Mouse (Mus musculus) CH12.LX (cell line): Measurements from ENCODE around the gene Mprip. TPM values are rescaled to one million over a fixed set of nuclear protein-coding genes. Genes with fewer than 3 reads are reported as not detected.

Experiments
- DNase-seq: peaks from one replicate; pipeline ENCODE4 v3.0.0-alpha.2; 2013; ENCODE audit errors: extremely low read depth
- H3K27ac ChIP-seq: 2 replicates; pipeline ENCODE4 v1.5.1; 2012; ENCODE audit warnings: low read depth, mild to moderate bottlenecking, control low read depth, moderate library complexity; ENCODE audit not compliant: insufficient read depth
- H3K27me3 ChIP-seq: replicated peaks from 2 replicates; pipeline ENCODE3; 2012; ENCODE audit warnings: inconsistent platforms
- H3K36me3 ChIP-seq, 2 experiments: replicated peaks in 1 of 2; 2 replicates each; pipeline versions ENCODE3 to v1.6.1; 2012; ENCODE audit warnings: inconsistent platforms in 1 of 2, low read length in 1 of 2, mild to moderate bottlenecking in 1 of 2, mixed read lengths in 1 of 2, moderate library complexity in 1 of 2; ENCODE audit not compliant: control insufficient read depth in 1 of 2, insufficient read depth in 1 of 2
- H3K4me1 ChIP-seq, 2 experiments: 2 replicates each; pipeline ENCODE4 v1.6.1; 2012; ENCODE audit warnings: inconsistent platforms in 1 of 2, moderate library complexity in 1 of 2; ENCODE audit not compliant: insufficient read depth in 2 of 2, control insufficient read depth in 1 of 2
- H3K4me2 ChIP-seq: 2 replicates; pipeline ENCODE4 v1.6.1; 2012; ENCODE audit warnings: low read depth, mild to moderate bottlenecking, control low read depth; ENCODE audit not compliant: poor library complexity, insufficient read depth, severe bottlenecking
- H3K4me3 ChIP-seq, 3 experiments: fragments of 150-350 bp in 1 of 3; sonication (generic) in 1 of 3; replicated peaks in 1 of 3; 2 replicates each; pipeline versions ENCODE3 to v1.5.1; 2011 to 2012; ENCODE audit warnings: low read depth in 2 of 3, low read length in 2 of 3, mild to moderate bottlenecking in 2 of 3, moderate library complexity in 2 of 3, control low read depth in 1 of 3, improper control_type of control experiment in 1 of 3, inconsistent platforms in 1 of 3, mixed read lengths in 1 of 3; ENCODE audit not compliant: poor library complexity in 1 of 3
- H3K79me2 ChIP-seq: replicated peaks from 2 replicates; pipeline ENCODE4 v1.6.1; 2012; ENCODE audit warnings: mild to moderate bottlenecking, moderate library complexity; ENCODE audit not compliant: control insufficient read depth, poor library complexity, insufficient read depth, severe bottlenecking; ENCODE audit errors: extremely low read depth
- H3K9ac ChIP-seq: 2 replicates; pipeline ENCODE4 v1.6.1; 2012; ENCODE audit warnings: low read depth, mild to moderate bottlenecking, control low read depth, moderate library complexity; ENCODE audit not compliant: insufficient read depth
- H3K9me3 ChIP-seq: replicated peaks from 2 replicates; pipeline ENCODE3; 2012; ENCODE audit warnings: low read length, inconsistent platforms, mixed read lengths
- E2F4 ChIP-seq: IDR thresholded peaks from 2 replicates; pipeline ENCODE4 v1.6.1; 2011; ENCODE audit warnings: low read depth, low read length, improper control_type of control experiment; ENCODE audit not compliant: insufficient replicate concordance
- ELF1 ChIP-seq: IDR thresholded peaks from 2 replicates; pipeline ENCODE4 v1.6.1; 2014; ENCODE audit warnings: low read depth, mild to moderate bottlenecking, inconsistent platforms, low read length, improper control_type of control experiment
- ETS1 ChIP-seq: conservative IDR thresholded peaks from 2 replicates; pipeline ENCODE4 v1.6.1; 2012; ENCODE audit warnings: low read depth, mild to moderate bottlenecking, inconsistent platforms, low read length, improper control_type of control experiment, moderate library complexity
- GABPA ChIP-seq: IDR thresholded peaks from 2 replicates; pipeline ENCODE4 v1.6.1; 2012; ENCODE audit warnings: low read depth, low read length, improper control_type of control experiment, inconsistent platforms; ENCODE audit not compliant: insufficient replicate concordance
- HCFC1 ChIP-seq: IDR thresholded peaks from 2 replicates; pipeline ENCODE4 v1.6.1; 2012; ENCODE audit warnings: low read depth, mild to moderate bottlenecking, inconsistent platforms, low read length, improper control_type of control experiment
- IRF4 ChIP-seq: IDR thresholded peaks from 2 replicates; pipeline ENCODE4 v1.6.1; 2014; ENCODE audit warnings: low read depth, mild to moderate bottlenecking, inconsistent platforms, low read length, improper control_type of control experiment
- KAT2A ChIP-seq: IDR thresholded peaks from 2 replicates; pipeline ENCODE4 v1.6.1; 2012; ENCODE audit warnings: low read length, improper control_type of control experiment, inconsistent platforms; ENCODE audit not compliant: insufficient replicate concordance
- MEF2A ChIP-seq: IDR thresholded peaks from 2 replicates; pipeline ENCODE4 v1.6.1; 2014; ENCODE audit warnings: low read depth, mild to moderate bottlenecking, inconsistent platforms, low read length, improper control_type of control experiment, borderline replicate concordance
- MXI1 ChIP-seq: IDR thresholded peaks from 2 replicates; pipeline ENCODE4 v1.6.1; 2011; ENCODE audit warnings: mild to moderate bottlenecking, low read depth, low read length, improper control_type of control experiment
- MYC ChIP-seq: IDR thresholded peaks from 2 replicates; pipeline ENCODE4 v1.6.1; 2011; ENCODE audit warnings: low read depth, mild to moderate bottlenecking, improper control_type of control experiment, low read length
- POLR2AphosphoS2 ChIP-seq: IDR thresholded peaks from 2 replicates; pipeline ENCODE4 v1.6.1; 2011; ENCODE audit warnings: low read depth, low read length, improper control_type of control experiment
- RAD21 ChIP-seq: IDR thresholded peaks from 2 replicates; pipeline ENCODE4 v1.6.1; 2011; ENCODE audit warnings: low read depth, mild to moderate bottlenecking, low read length, improper control_type of control experiment, moderate library complexity
- TBP ChIP-seq: conservative IDR thresholded peaks from 2 replicates; pipeline ENCODE4 v1.6.1; 2011; ENCODE audit warnings: low read depth, low read length, improper control_type of control experiment
- UBTF ChIP-seq: IDR thresholded peaks from 2 replicates; pipeline ENCODE4 v1.6.1; 2012; ENCODE audit warnings: low read depth, mild to moderate bottlenecking, inconsistent platforms, low read length, improper control_type of control experiment, moderate library complexity
- ZMIZ1 ChIP-seq: IDR thresholded peaks from 2 replicates; pipeline ENCODE4 v1.6.1; 2012; ENCODE audit warnings: low read depth, mild to moderate bottlenecking, inconsistent platforms, low read length, improper control_type of control experiment
- dilution Hi-C: fragments of 300-500 bp; cut with MboI; formaldehyde crosslinking; loops from 2 replicates; pipeline ENCODE4 v1.14.3; 2020; ENCODE audit warnings: low sequenced_read_pairs; ENCODE audit not compliant: extremely low pct_unique_long_range_greater_than_20kb, extremely low pct_ligation_motif_present
- in situ Hi-C: fragments of 300-500 bp; cut with MboI; formaldehyde crosslinking; loops from 3 replicates; pipeline ENCODE4 v1.14.3; 2019; ENCODE audit warnings: low sequenced_read_pairs, low pct_ligation_motif_present, low pct_unique_long_range_greater_than_20kb, mixed read lengths
- polyA plus RNA-seq: library from polyadenylated mRNA; unstranded; fragments of >175 nt; gene quantifications from 2 replicates; pipeline ENCODE4 v1.2.1, GENCODE M21; 2012; ENCODE audit warnings: low read depth; ENCODE audit not compliant: insufficient read length
- total RNA-seq, 2 experiments: library from RNA; depleted of rRNA; stranded (reverse); fragments of 300-350 nt in 1 of 2; fragments of >200 nt in 1 of 2; gene quantifications; 2 replicates each; pipeline ENCODE4 v1.2.3; 2012 to 2014

Mprip gene
- total and polyA plus RNA-seq, 3 experiments = 50.6 to 59.5 (median 56.4) TPM

DNA sequence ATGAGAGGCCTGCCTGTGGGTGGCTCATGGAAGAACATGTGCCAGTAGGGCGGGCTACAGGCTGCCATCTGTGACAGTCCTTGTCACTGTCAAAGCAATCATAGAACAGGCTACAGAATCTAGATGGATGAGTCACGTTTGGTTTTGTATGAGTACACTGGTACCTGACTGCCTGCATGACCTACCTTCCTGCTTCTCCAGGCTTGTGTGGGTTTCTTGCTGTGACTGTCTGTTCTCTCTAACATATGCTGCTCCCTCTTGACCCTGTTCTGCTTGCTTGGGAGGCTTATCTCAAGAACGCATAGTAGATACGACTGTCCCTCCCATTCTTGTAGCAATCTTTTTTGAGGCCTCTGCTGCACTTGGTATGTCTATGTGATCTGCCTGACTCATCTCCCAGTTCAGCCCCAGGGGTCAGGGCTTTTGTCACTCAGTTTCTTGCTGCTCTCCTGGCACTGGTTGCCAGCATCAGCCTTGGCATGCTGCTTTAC, 56.7 kb downstream of the Mprip start:
- Histone ChIP-seq H3K36me3 (peaks cover 0 to 7% of the 10 kb centered on the region in 2 experiments), H3K27me3 (no peaks in the 10 kb centered on the region), H3K79me2 (no peaks in the 10 kb centered on the region), H3K4me1 (no peaks in the 10 kb centered on the region), H3K4me3 (no peak overlapping the region), H3K9me3 (no peaks in the 10 kb centered on the region), H3K9ac (no peak overlapping the region), H3K27ac (no peak overlapping the region), H3K4me2 (no peak overlapping the region)
- dilution Hi-C loops = no loop called here
- TF ChIP-seq IRF4 = no peak
- no peak for DNase-seq
- in situ Hi-C loops = no loop called here

DNA sequence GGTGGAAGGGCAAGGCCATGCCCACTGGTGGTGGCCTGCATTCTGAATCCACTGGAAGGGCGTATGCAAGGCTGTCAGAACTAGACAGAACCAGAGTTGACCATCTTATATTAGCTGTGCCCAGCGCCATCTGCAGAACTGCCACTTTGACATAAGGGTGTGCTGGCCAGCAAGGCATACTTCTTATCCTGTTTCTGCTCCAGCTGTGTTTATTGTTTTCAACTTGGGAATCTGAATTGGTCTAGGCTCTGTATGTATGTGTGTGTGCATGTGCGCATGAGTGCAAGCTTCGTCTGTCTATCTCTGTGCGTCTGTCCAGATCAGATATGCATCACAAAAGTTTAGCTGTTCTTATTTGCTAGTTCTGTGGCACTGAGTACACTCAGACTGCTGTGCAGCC, 58.1 kb downstream of the Mprip start:
- in situ Hi-C loops = no loop called here
- H3K4me2 ChIP-seq = no peak overlapping the region
- no peak for DNase-seq
- H3K36me3 ChIP-seq = peaks cover 0 to 7% of the 10 kb centered on the region in 2 experiments
- no peak for TF ChIP-seq KAT2A
- TF ChIP-seq RAD21 = no peak
- no peak for TF ChIP-seq ETS1
- TF ChIP-seq IRF4 = no peak
- TF ChIP-seq HCFC1 = no peak
- no peak for TF ChIP-seq MEF2A
- no peak for TF ChIP-seq MXI1
- TF ChIP-seq POLR2AphosphoS2 = no peak
- TF ChIP-seq TBP = no peak
- no peak for TF ChIP-seq ELF1
- TF ChIP-seq MYC = no peak
- TF ChIP-seq ZMIZ1 = no peak
- no peak for TF ChIP-seq GABPA
- TF ChIP-seq UBTF = no peak
- TF ChIP-seq E2F4 = no peak
- H3K9ac ChIP-seq = no peak overlapping the region
- no peaks in the 10 kb centered on the region for H3K4me1 ChIP-seq
- dilution Hi-C loops = no loop called here
- H3K27me3 ChIP-seq = no peaks in the 10 kb centered on the region
- no peaks in the 10 kb centered on the region for H3K9me3 ChIP-seq
- no peak overlapping the region for H3K27ac ChIP-seq
- no peak overlapping the region for H3K4me3 ChIP-seq
- no peaks in the 10 kb centered on the region for H3K79me2 ChIP-seq
